Mouse (Mus musculus) G1E-ER4 (cell line): Measurements from ENCODE around the gene Gm5148. TPM values are rescaled to one million over a fixed set of nuclear protein-coding genes. Genes with fewer than 3 reads are reported as not detected.

Experiments
- GATA1 ChIP-seq: IDR thresholded peaks from one replicate; pipeline ENCODE4 v1.8.0; 2012; ENCODE audit warnings: low read length, inconsistent platforms
- polyA plus RNA-seq: library from polyadenylated mRNA; stranded (reverse); fragments of >175 nt; gene quantifications from 2 replicates; pipeline ENCODE4 v1.2.3, GENCODE M21; 2012

Gm5148 gene
- polyA plus RNA-seq, 1 experiment = 0.09 TPM

- TF ChIP-seq GATA1 = peak; percentile 39
Observed at GRCm38 (mm10) chr3:37675056-37675525, 49.2 kb downstream of the Gm5148 start.

- no peak for TF ChIP-seq GATA1
Observed at GRCm38 (mm10) chr3:37673513-37674261, 50.6 kb downstream of the Gm5148 start.

DNA sequence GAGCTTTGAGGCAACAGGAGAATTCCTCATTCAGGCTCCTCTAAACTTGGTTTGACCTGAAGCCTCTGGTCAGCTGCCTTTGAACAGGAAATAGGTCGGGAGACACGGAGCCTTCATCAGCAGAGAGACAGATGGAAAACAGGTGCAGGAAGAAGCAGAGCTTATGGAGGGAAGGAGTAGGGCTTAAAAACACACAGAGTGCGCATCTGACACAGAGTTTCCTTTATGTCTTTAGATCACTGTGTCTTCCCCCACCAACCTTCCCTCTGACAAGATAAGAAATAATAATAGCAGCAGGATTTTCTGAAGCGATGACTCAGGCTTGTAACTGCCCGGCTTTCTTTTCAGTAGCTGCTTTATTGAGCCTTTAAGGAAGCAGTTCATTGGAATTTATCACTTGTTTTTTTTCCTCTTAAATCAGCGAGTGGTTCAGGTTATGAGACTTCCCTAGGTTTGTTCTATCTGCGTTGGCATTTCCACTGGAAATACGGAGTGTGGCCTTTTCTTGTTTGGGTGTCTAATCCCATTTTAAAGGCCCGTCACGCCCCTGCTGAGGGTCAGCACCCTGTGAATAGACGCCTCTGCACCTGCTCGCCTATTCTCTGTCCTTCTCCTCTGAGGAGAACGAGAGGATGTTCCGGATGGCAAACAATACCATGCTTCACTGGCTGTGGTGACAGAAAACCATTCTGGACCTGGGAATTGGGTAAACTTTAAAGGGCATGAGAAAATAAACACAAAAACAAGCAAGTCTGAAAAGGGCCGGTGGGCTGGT, 51.8 kb downstream of the Gm5148 start:
- no peak for TF ChIP-seq GATA1

GRCm38 (mm10) chr3:37669100-37669499, 55.2 kb downstream of the Gm5148 start:
- TF ChIP-seq GATA1 = no peak

- no peak for TF ChIP-seq GATA1
Observed at GRCm38 (mm10) chr3:37668652-37669051, 55.6 kb downstream of the Gm5148 start.

DNA sequence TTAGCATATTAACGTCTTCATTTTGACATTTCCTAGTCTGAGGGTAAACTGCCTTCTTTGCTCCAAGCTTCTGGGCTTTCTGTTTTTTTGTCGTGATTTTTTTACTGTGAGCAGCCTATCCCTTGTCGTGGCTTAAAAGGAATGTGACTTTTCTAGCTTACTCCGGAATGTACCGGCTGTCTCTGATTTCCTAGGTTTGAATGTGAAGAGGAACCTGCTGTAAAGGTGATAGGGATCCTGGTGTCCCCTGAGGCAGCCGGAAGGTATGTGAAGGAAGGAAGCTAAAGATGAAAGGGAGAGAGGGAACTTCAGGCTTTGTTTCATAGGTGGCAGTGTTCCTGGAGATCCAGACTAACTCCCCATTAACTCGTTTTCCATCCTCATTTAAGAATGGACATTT, 56.6 kb downstream of the Gm5148 start:
- TF ChIP-seq GATA1 = no peak

- no peak for TF ChIP-seq GATA1
Observed at GRCm38 (mm10) chr3:37667119-37667467, 57.2 kb downstream of the Gm5148 start.

GRCm38 (mm10) chr3:37666291-37667118, 57.8 kb downstream of the Gm5148 start:
- TF ChIP-seq GATA1 = peak; percentile 68

Other genes starting within 250 kb of the Gm5148 start
- gene Spry1, start 84.5 kb downstream of the Gm5148 start, polyA plus RNA-seq = 4.9 and 6.4 TPM in 2 replicates